Mouse (Mus musculus) stomach, postnatal 0 days (tissue): ENCODE measurements at regions not wholly inside any gene's neighbourhood (a gene's known extent, or its start where the extent isn't known, plus 50 kb on each side); places are given as distances from the start of the nearest gene placed in this dataset.

ENCODE experiments used
- CTCF ChIP-seq: IDR thresholded peaks from 2 replicates; pipeline ENCODE4 v1.5.1; 2016; ENCODE audit warnings: antibody characterized with exemption, low read depth, mild to moderate bottlenecking, moderate library complexity
- EP300 ChIP-seq: optimal IDR thresholded peaks from 2 replicates; pipeline ENCODE3; 2016; ENCODE audit warnings: antibody characterized with exemption

- no peak for TF ChIP-seq EP300
- TF ChIP-seq CTCF, result no peak
Measured at GRCm38 (mm10) chr14:88255131-88255530, 216.1 kb downstream of the Pcdh20 start.
